Mouse (Mus musculus) ES-E14 (cell line): ENCODE data around the gene Tctex1d1. TPM values are rescaled to one million over a fixed set of nuclear protein-coding genes. Genes with fewer than 3 reads are reported as not detected.

Experiments used
- DNase-seq: peaks from one replicate; pipeline ENCODE4 v3.0.0-alpha.2; 2013; ENCODE audit warnings: low read depth, low spot score
- H3K27ac ChIP-seq: 2 replicates; pipeline ENCODE4 v1.5.1; 2012; ENCODE audit warnings: low read depth, mild to moderate bottlenecking, low read length, moderate library complexity, mixed read lengths; ENCODE audit not compliant: poor library complexity, insufficient read depth, severe bottlenecking
- H3K36me3 ChIP-seq: 2 replicates; pipeline ENCODE4 v1.6.1; 2012; ENCODE audit warnings: mild to moderate bottlenecking, low read length, moderate library complexity, mixed read lengths; ENCODE audit not compliant: control insufficient read depth, poor library complexity, insufficient read depth, severe bottlenecking
- H3K4me1 ChIP-seq, 2 experiments: fragments of 150-350 bp in 1 of 2; sonication (generic) in 1 of 2; 2 replicates each; pipeline ENCODE4 v1.6.1; 2012; ENCODE audit warnings: low read length in 2 of 2, mild to moderate bottlenecking in 1 of 2, mixed read lengths in 1 of 2; ENCODE audit not compliant: control insufficient read depth in 2 of 2, insufficient read depth in 2 of 2, poor library complexity in 1 of 2
- H3K4me3 ChIP-seq, 2 experiments: fragments of 150-350 bp in 1 of 2; sonication (generic) in 1 of 2; 2 replicates each; pipeline ENCODE4 v1.5.1; 2012; ENCODE audit warnings: low read length in 2 of 2, low read depth in 1 of 2, mild to moderate bottlenecking in 1 of 2, mixed read lengths in 1 of 2; ENCODE audit not compliant: insufficient read depth in 1 of 2, poor library complexity in 1 of 2, severe bottlenecking in 1 of 2
- H3K9ac ChIP-seq: 2 replicates; pipeline ENCODE4 v1.6.1; 2012; ENCODE audit warnings: low read depth, mild to moderate bottlenecking, low read length, mixed read lengths; ENCODE audit not compliant: poor library complexity, insufficient read depth, severe bottlenecking
- H3K9me3 ChIP-seq: fragments of 150-350 bp; sonication (generic); 2 replicates; pipeline ENCODE4 v1.6.1; 2012; ENCODE audit warnings: low read depth, mild to moderate bottlenecking, low read length; ENCODE audit not compliant: control insufficient read depth, insufficient read depth
- CHD2 ChIP-seq: IDR thresholded peaks from 2 replicates; pipeline ENCODE4 v1.6.1; 2014; ENCODE audit warnings: mild to moderate bottlenecking, low read depth, low read length, inconsistent platforms
- HCFC1 ChIP-seq: IDR thresholded peaks from 2 replicates; pipeline ENCODE4 v1.6.1; 2012; ENCODE audit warnings: low read length, inconsistent platforms, borderline replicate concordance; ENCODE audit not compliant: insufficient read depth
- MAFK ChIP-seq: IDR thresholded peaks from 2 replicates; pipeline ENCODE4 v1.6.1; 2014; ENCODE audit warnings: mild to moderate bottlenecking, low read depth, low read length, inconsistent platforms; ENCODE audit not compliant: insufficient read depth
- ZC3H11A ChIP-seq: IDR thresholded peaks from 2 replicates; pipeline ENCODE4 v1.6.1; 2012; ENCODE audit warnings: low read depth, mild to moderate bottlenecking, inconsistent platforms, low read length, borderline replicate concordance
- ZNF384 ChIP-seq: IDR thresholded peaks from 2 replicates; pipeline ENCODE4 v1.6.1; 2012; ENCODE audit warnings: low read depth, low read length, inconsistent platforms
- in situ Hi-C, 2 experiments: fragments of 600-800 bp; cut with MboI; formaldehyde crosslinking; loops; one replicate each; pipeline ENCODE4 v1.15.1; 2025; ENCODE audit warnings: low sequenced_read_pairs in 2 of 2, inconsistent platforms in 1 of 2; ENCODE audit not compliant: unreplicated experiment in 2 of 2
- total RNA-seq: library from RNA; depleted of rRNA; stranded (reverse); fragments of 300-350 nt; gene quantifications from 2 replicates; pipeline ENCODE4 v1.2.3, GENCODE M21; 2012

Tctex1d1 gene
- total RNA-seq, 1 experiment: not detected

- Histone ChIP-seq H3K9ac (no peak overlapping the region), H3K27ac (no peak overlapping the region), H3K9me3 (no peaks in the 10 kb centered on the region), H3K4me3 (no peak overlapping the region), H3K36me3 (no peaks in the 10 kb centered on the region), H3K4me1 (peaks cover 0 to 2% of the 10 kb centered on the region in 2 experiments; a peak in 1 of 4 replicates)
- TF ChIP-seq ZNF384: no peak
- TF ChIP-seq HCFC1: no peak
- TF ChIP-seq ZC3H11A: no peak
- no peak for TF ChIP-seq MAFK
- no peak for TF ChIP-seq CHD2
- DNase-seq: no peak
- in situ Hi-C loops: no loop called here
These were observed 33.4 kb downstream of the Tctex1d1 start for GRCm38 (mm10) chr4:103011823-103012222.

GRCm38 (mm10) chr4:103013490-103013889, 35.1 kb downstream of the Tctex1d1 start:
- Histone ChIP-seq H3K36me3 (no peaks in the 10 kb centered on the region), H3K4me3 (no peak overlapping the region), H3K27ac (no peak overlapping the region), H3K9ac (no peak overlapping the region), H3K9me3 (no peaks in the 10 kb centered on the region), H3K4me1 (peaks cover 0 to 2% of the 10 kb centered on the region in 2 experiments; a peak in 1 of 4 replicates)
- TF ChIP-seq ZNF384 (no peak), ZC3H11A (no peak), CHD2 (no peak), MAFK (no peak), HCFC1 (no peak)
- in situ Hi-C loops: no loop called here
- DNase-seq: no peak

- no peaks in the 10 kb centered on the region for H3K4me1 ChIP-seq
- H3K9ac ChIP-seq: no peak within 1 kb of the TSS
- H3K36me3 ChIP-seq: no peaks in the 10 kb centered on the region
- H3K9me3 ChIP-seq: no peaks in the 10 kb centered on the region
- in situ Hi-C loops: no loop called here
- TF ChIP-seq MAFK (no peak), ZC3H11A (no peak), CHD2 (no peak), ZNF384 (no peak), HCFC1 (no peak)
- DNase-seq: no peak
- H3K27ac ChIP-seq: no peak within 1 kb of the TSS
- H3K4me3 ChIP-seq: no peak within 1 kb of the TSS
These were observed 48.2 kb downstream of the Tctex1d1 start, which contains the start of gene Insl5 for GRCm38 (mm10) chr4:103026621-103027020. Insl5 (minus strand) TSS chr4:103026842.

DNA sequence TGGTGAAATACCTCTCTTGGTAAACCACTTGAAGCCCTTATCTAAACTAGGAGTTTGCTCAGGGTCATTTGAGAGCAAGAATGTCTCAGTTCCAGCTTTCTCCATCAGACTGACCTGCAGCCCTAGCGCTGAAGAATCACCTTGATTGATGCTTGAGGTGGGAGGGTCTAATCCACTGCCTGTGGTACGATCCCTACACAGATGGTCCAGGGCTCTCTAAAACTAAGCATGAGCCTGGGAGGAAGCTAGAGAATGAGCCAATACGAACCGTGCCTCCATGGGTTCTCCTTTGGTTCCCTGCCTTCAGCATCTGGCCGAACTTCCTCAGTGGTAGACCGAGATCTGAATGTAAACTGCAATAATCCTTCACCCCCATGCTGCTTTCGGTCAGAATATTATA, 49.3 kb downstream of the Tctex1d1 start:
- in situ Hi-C loops: no loop called here
- TF ChIP-seq CHD2: no peak
- no peak for TF ChIP-seq ZC3H11A
- no peak for TF ChIP-seq HCFC1
- no peak for TF ChIP-seq ZNF384
- no peak for TF ChIP-seq MAFK
- H3K4me3 ChIP-seq: no peak overlapping the region
- H3K9me3 ChIP-seq: no peaks in the 10 kb centered on the region
- H3K27ac ChIP-seq: no peak overlapping the region
- no peaks in the 10 kb centered on the region for H3K36me3 ChIP-seq
- no peak overlapping the region for H3K9ac ChIP-seq
- DNase-seq: no peak
- H3K4me1 ChIP-seq: no peaks in the 10 kb centered on the region
